Mouse (Mus musculus) inflammation-experienced regulatory T-cells (primary cell): Measurements from ENCODE around the gene H2al1c. TPM values are rescaled to one million over a fixed set of nuclear protein-coding genes. Genes with fewer than 3 reads are reported as not detected.

ENCODE experiments used
- polyA plus RNA-seq, 2 experiments: library from polyadenylated mRNA; unstranded; fragments of 100-300 nt; shearing (Covaris generic); gene quantifications; one replicate each; pipeline ENCODE4 v1.2.1; 2017

The H2al1c gene
- not detected for polyA plus RNA-seq

GRCm38 (mm10) chrX:11305355-11305754 lies at the start of gene H2al1c:
Gene H2al1c (plus strand): TSS chrX:11305655.

GRCm38 (mm10) chrX:11298957-11299356 lies 6.5 kb upstream of the H2al1c start, which contains the start of gene H2al1a:
Gene H2al1a (plus strand): TSS chrX:11299257.

DNA sequence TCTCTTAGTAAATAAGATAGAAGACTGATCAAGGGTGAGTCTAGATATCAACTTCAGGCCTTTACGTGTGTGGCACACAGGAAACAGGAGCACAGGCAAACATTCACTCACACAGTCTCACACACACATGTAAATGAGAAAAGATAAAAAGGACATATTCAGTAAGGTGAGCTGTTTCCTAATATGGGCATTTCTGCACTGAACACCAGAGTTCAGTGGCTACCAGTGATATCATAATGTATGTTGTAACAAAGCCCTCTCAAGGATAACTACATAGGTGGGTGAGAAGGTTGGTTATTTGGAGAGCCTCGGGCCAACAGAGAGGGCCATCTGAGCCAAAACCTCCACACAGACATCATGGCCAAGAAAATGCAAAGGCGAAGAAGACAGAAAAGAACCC lies 3.3 kb upstream of the H2al1c start, which contains the start of gene H2al1b:
Gene H2al1b, plus strand, starts transcription at position 301 of the 400 bp plus-strand sequence.

GRCm38 (mm10) chrX:11308524-11308923 lies 3.1 kb downstream of the H2al1c start, which contains the start of gene H2al1d:
Gene H2al1d (plus strand): TSS chrX:11308824.

DNA sequence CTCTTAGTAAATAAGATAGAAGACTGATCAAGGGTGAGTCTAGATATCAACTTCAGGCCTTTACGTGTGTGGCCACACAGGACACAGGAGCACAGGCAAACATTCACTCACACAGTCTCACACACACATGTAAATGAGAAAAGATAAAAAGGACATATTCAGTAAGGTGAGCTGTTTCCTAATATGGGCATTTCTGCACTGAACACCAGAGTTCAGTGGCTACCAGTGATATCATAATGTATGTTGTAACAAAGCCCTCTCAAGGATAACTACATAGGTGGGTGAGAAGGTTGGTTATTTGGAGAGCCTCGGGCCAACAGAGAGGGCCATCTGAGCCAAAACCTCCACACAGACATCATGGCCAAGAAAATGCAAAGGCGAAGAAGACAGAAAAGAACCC lies 6.2 kb downstream of the H2al1c start, which contains the start of gene H2al1e:
Gene H2al1e, plus strand, starts transcription at position 301 of the 400 bp plus-strand sequence.

DNA sequence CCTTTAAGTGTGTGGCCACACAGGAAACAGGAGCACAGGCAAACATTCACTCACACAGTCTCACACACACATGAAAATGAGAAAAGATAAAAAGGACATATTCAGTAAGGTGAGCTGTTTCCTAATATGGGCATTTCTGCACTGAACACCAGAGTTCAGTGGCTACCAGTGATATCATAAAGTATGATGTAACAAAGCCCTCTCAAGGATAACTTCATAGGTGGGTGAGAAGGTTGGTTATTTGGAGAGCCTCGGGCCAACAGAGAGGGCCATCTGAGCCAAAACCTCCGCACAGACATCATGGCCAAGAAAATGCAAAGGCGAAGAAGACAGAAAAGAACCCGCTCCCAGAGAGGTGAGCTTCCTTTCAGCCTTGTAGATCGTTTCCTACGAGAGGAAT lies 9.4 kb downstream of the H2al1c start, which contains the start of gene H2al1f:
Gene H2al1f, plus strand, starts transcription at position 301 of the 400 bp plus-strand sequence.

GRCm38 (mm10) chrX:11317956-11318355 lies 12.5 kb downstream of the H2al1c start, which contains the start of gene H2al1g:
Gene H2al1g (plus strand): TSS chrX:11318256.

DNA sequence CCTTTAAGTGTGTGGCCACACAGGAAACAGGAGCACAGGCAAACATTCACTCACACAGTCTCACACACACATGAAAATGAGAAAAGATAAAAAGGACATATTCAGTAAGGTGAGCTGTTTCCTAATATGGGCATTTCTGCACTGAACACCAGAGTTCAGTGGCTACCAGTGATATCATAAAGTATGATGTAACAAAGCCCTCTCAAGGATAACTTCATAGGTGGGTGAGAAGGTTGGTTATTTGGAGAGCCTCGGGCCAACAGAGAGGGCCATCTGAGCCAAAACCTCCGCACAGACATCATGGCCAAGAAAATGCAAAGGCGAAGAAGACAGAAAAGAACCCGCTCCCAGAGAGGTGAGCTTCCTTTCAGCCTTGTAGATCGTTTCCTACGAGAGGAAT lies 15.7 kb downstream of the H2al1c start, which contains the start of gene H2al1h:
Gene H2al1h, plus strand, starts transcription at position 301 of the 400 bp plus-strand sequence.

DNA sequence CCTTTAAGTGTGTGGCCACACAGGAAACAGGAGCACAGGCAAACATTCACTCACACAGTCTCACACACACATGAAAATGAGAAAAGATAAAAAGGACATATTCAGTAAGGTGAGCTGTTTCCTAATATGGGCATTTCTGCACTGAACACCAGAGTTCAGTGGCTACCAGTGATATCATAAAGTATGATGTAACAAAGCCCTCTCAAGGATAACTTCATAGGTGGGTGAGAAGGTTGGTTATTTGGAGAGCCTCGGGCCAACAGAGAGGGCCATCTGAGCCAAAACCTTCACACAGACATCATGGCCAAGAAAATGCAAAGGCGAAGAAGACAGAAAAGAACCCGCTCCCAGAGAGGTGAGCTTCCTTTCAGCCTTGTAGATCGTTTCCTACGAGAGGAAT lies 18.9 kb downstream of the H2al1c start, which contains the start of gene H2al1i:
Gene H2al1i, plus strand, starts transcription at position 301 of the 400 bp plus-strand sequence.

DNA sequence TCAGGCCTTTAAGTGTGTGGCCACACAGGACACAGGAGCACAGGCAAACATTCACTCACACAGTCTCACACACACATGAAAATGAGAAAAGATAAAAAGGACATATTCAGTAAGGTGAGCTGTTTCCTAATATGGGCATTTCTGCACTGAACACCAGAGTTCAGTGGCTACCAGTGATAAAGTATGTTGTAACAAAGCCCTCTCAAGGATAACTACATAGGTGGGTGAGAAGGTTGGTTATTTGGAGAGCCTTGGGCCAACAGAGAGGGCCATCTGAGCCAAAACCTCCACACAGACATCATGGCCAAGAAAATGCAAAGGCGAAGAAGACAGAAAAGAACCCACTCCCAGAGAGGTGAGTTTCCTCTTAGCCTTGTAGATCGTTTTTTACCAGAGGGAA lies 22.1 kb downstream of the H2al1c start, which contains the start of gene H2al1j:
Gene H2al1j, plus strand, starts transcription at position 301 of the 400 bp plus-strand sequence.

Other genes starting within 250 kb of the H2al1c start
- gene H2al1a, start 6.4 kb upstream of the H2al1c start, polyA plus RNA-seq, result not detected
- not detected for gene H2al1b, start 3.2 kb upstream of the H2al1c start, polyA plus RNA-seq
- gene H2al1d, start 3.2 kb downstream of the H2al1c start, polyA plus RNA-seq, result not detected
- gene H2al1e, start 6.3 kb downstream of the H2al1c start, polyA plus RNA-seq, result not detected
- gene H2al1f, start 9.5 kb downstream of the H2al1c start, polyA plus RNA-seq, result not detected
- not detected for gene H2al1g, start 12.6 kb downstream of the H2al1c start, polyA plus RNA-seq
- gene H2al1h, start 15.8 kb downstream of the H2al1c start, polyA plus RNA-seq, result not detected
- not detected for gene H2al1i, start 19.0 kb downstream of the H2al1c start, polyA plus RNA-seq
- gene H2al1j, start 22.2 kb downstream of the H2al1c start, polyA plus RNA-seq, result not detected